Mouse (Mus musculus) CH12.LX (cell line): ENCODE data around the gene Camta1. TPM values are rescaled to one million over a fixed set of nuclear protein-coding genes. Genes with fewer than 3 reads are reported as not detected.

Experiments
- DNase-seq: peaks from one replicate; pipeline ENCODE4 v3.0.0-alpha.2; 2013; ENCODE audit errors: extremely low read depth
- H3K27ac ChIP-seq: 2 replicates; pipeline ENCODE4 v1.5.1; 2012; ENCODE audit warnings: low read depth, mild to moderate bottlenecking, control low read depth, moderate library complexity; ENCODE audit not compliant: insufficient read depth
- H3K27me3 ChIP-seq: replicated peaks from 2 replicates; pipeline ENCODE3; 2012; ENCODE audit warnings: inconsistent platforms
- H3K36me3 ChIP-seq, 2 experiments: replicated peaks in 1 of 2; 2 replicates each; pipeline versions ENCODE3 to v1.6.1; 2012; ENCODE audit warnings: inconsistent platforms in 1 of 2, low read length in 1 of 2, mild to moderate bottlenecking in 1 of 2, mixed read lengths in 1 of 2, moderate library complexity in 1 of 2; ENCODE audit not compliant: control insufficient read depth in 1 of 2, insufficient read depth in 1 of 2
- H3K4me1 ChIP-seq, 2 experiments: 2 replicates each; pipeline ENCODE4 v1.6.1; 2012; ENCODE audit warnings: inconsistent platforms in 1 of 2, moderate library complexity in 1 of 2; ENCODE audit not compliant: insufficient read depth in 2 of 2, control insufficient read depth in 1 of 2
- H3K4me2 ChIP-seq: 2 replicates; pipeline ENCODE4 v1.6.1; 2012; ENCODE audit warnings: low read depth, mild to moderate bottlenecking, control low read depth; ENCODE audit not compliant: poor library complexity, insufficient read depth, severe bottlenecking
- H3K4me3 ChIP-seq, 3 experiments: fragments of 150-350 bp in 1 of 3; sonication (generic) in 1 of 3; replicated peaks in 1 of 3; 2 replicates each; pipeline versions ENCODE3 to v1.5.1; 2011 to 2012; ENCODE audit warnings: low read depth in 2 of 3, low read length in 2 of 3, mild to moderate bottlenecking in 2 of 3, moderate library complexity in 2 of 3, control low read depth in 1 of 3, improper control_type of control experiment in 1 of 3, inconsistent platforms in 1 of 3, mixed read lengths in 1 of 3; ENCODE audit not compliant: poor library complexity in 1 of 3
- H3K79me2 ChIP-seq: replicated peaks from 2 replicates; pipeline ENCODE4 v1.6.1; 2012; ENCODE audit warnings: mild to moderate bottlenecking, moderate library complexity; ENCODE audit not compliant: control insufficient read depth, poor library complexity, insufficient read depth, severe bottlenecking; ENCODE audit errors: extremely low read depth
- H3K9ac ChIP-seq: 2 replicates; pipeline ENCODE4 v1.6.1; 2012; ENCODE audit warnings: low read depth, mild to moderate bottlenecking, control low read depth, moderate library complexity; ENCODE audit not compliant: insufficient read depth
- H3K9me3 ChIP-seq: replicated peaks from 2 replicates; pipeline ENCODE3; 2012; ENCODE audit warnings: low read length, inconsistent platforms, mixed read lengths
- BHLHE40 ChIP-seq: IDR thresholded peaks from 2 replicates; pipeline ENCODE4 v1.6.1; 2011; ENCODE audit warnings: mild to moderate bottlenecking, low read depth, low read length, improper control_type of control experiment
- CHD1 ChIP-seq: IDR thresholded peaks from 2 replicates; pipeline ENCODE4 v1.6.1; 2012; ENCODE audit warnings: low read depth, low read length, improper control_type of control experiment, inconsistent platforms
- CHD2 ChIP-seq: IDR thresholded peaks from 2 replicates; pipeline ENCODE4 v1.6.1; 2011; ENCODE audit warnings: low read length, improper control_type of control experiment
- CTCF ChIP-seq, 2 experiments: IDR thresholded peaks in 1 of 2; conservative IDR thresholded peaks in 1 of 2; 2 replicates each; pipeline ENCODE4 v1.5.1; 2011 to 2012; ENCODE audit warnings: low read depth in 2 of 2, low read length in 2 of 2, improper control_type of control experiment in 1 of 2, inconsistent platforms in 1 of 2, mild to moderate bottlenecking in 1 of 2, moderate library complexity in 1 of 2
- E2F4 ChIP-seq: IDR thresholded peaks from 2 replicates; pipeline ENCODE4 v1.6.1; 2011; ENCODE audit warnings: low read depth, low read length, improper control_type of control experiment; ENCODE audit not compliant: insufficient replicate concordance
- ELF1 ChIP-seq: IDR thresholded peaks from 2 replicates; pipeline ENCODE4 v1.6.1; 2014; ENCODE audit warnings: low read depth, mild to moderate bottlenecking, inconsistent platforms, low read length, improper control_type of control experiment
- EP300 ChIP-seq: IDR thresholded peaks from 2 replicates; pipeline ENCODE4 v1.6.1; 2011; ENCODE audit warnings: low read length, improper control_type of control experiment
- IRF4 ChIP-seq: IDR thresholded peaks from 2 replicates; pipeline ENCODE4 v1.6.1; 2014; ENCODE audit warnings: low read depth, mild to moderate bottlenecking, inconsistent platforms, low read length, improper control_type of control experiment
- JUN ChIP-seq: IDR thresholded peaks from 2 replicates; pipeline ENCODE4 v1.6.1; 2011; ENCODE audit warnings: low read depth, mild to moderate bottlenecking, low read length, improper control_type of control experiment, moderate library complexity; ENCODE audit not compliant: insufficient read depth
- JUND ChIP-seq: conservative IDR thresholded peaks from 2 replicates; pipeline ENCODE4 v1.6.1; 2011; ENCODE audit warnings: low read depth, low read length, improper control_type of control experiment
- KAT2A ChIP-seq: IDR thresholded peaks from 2 replicates; pipeline ENCODE4 v1.6.1; 2012; ENCODE audit warnings: low read length, improper control_type of control experiment, inconsistent platforms; ENCODE audit not compliant: insufficient replicate concordance
- MAFK ChIP-seq: IDR thresholded peaks from 2 replicates; pipeline ENCODE4 v1.6.1; 2011; ENCODE audit warnings: low read length, improper control_type of control experiment; ENCODE audit not compliant: insufficient replicate concordance
- MEF2A ChIP-seq: IDR thresholded peaks from 2 replicates; pipeline ENCODE4 v1.6.1; 2014; ENCODE audit warnings: low read depth, mild to moderate bottlenecking, inconsistent platforms, low read length, improper control_type of control experiment, borderline replicate concordance
- MXI1 ChIP-seq: IDR thresholded peaks from 2 replicates; pipeline ENCODE4 v1.6.1; 2011; ENCODE audit warnings: mild to moderate bottlenecking, low read depth, low read length, improper control_type of control experiment
- MYC ChIP-seq: IDR thresholded peaks from 2 replicates; pipeline ENCODE4 v1.6.1; 2011; ENCODE audit warnings: low read depth, mild to moderate bottlenecking, improper control_type of control experiment, low read length
- NELFE ChIP-seq: IDR thresholded peaks from 2 replicates; pipeline ENCODE4 v1.6.1; 2011; ENCODE audit warnings: low read depth, low read length, improper control_type of control experiment
- NRF1 ChIP-seq: IDR thresholded peaks from 2 replicates; pipeline ENCODE4 v1.6.1; 2014; ENCODE audit warnings: low read depth, mild to moderate bottlenecking, inconsistent platforms, low read length, improper control_type of control experiment, moderate library complexity
- POLR2A ChIP-seq: IDR thresholded peaks from 2 replicates; pipeline ENCODE4 v1.6.1; 2011; ENCODE audit warnings: low read depth, mild to moderate bottlenecking, improper control_type of control experiment, low read length
- SIN3A ChIP-seq: IDR thresholded peaks from 2 replicates; pipeline ENCODE4 v1.6.1; 2012; ENCODE audit warnings: low read length, improper control_type of control experiment, inconsistent platforms
- SMC3 ChIP-seq: IDR thresholded peaks from 2 replicates; pipeline ENCODE4 v1.6.1; 2011; ENCODE audit warnings: low read depth, low read length, improper control_type of control experiment
- TBP ChIP-seq: conservative IDR thresholded peaks from 2 replicates; pipeline ENCODE4 v1.6.1; 2011; ENCODE audit warnings: low read depth, low read length, improper control_type of control experiment
- UBTF ChIP-seq: IDR thresholded peaks from 2 replicates; pipeline ENCODE4 v1.6.1; 2012; ENCODE audit warnings: low read depth, mild to moderate bottlenecking, inconsistent platforms, low read length, improper control_type of control experiment, moderate library complexity
- USF2 ChIP-seq: conservative IDR thresholded peaks from 2 replicates; pipeline ENCODE4 v1.6.1; 2011; ENCODE audit warnings: low read depth, low read length, improper control_type of control experiment
- ZKSCAN1 ChIP-seq: IDR thresholded peaks from 2 replicates; pipeline ENCODE4 v1.6.1; 2012; ENCODE audit warnings: low read depth, inconsistent platforms, low read length, improper control_type of control experiment, borderline replicate concordance
- dilution Hi-C: fragments of 300-500 bp; cut with MboI; formaldehyde crosslinking; loops from 2 replicates; pipeline ENCODE4 v1.14.3; 2020; ENCODE audit warnings: low sequenced_read_pairs; ENCODE audit not compliant: extremely low pct_unique_long_range_greater_than_20kb, extremely low pct_ligation_motif_present
- in situ Hi-C: fragments of 300-500 bp; cut with MboI; formaldehyde crosslinking; loops from 3 replicates; pipeline ENCODE4 v1.14.3; 2019; ENCODE audit warnings: low sequenced_read_pairs, low pct_ligation_motif_present, low pct_unique_long_range_greater_than_20kb, mixed read lengths
- polyA plus RNA-seq: library from polyadenylated mRNA; unstranded; fragments of >175 nt; gene quantifications from 2 replicates; pipeline ENCODE4 v1.2.1, GENCODE M21; 2012; ENCODE audit warnings: low read depth; ENCODE audit not compliant: insufficient read length
- total RNA-seq, 2 experiments: library from RNA; depleted of rRNA; stranded (reverse); fragments of 300-350 nt in 1 of 2; fragments of >200 nt in 1 of 2; gene quantifications; 2 replicates each; pipeline ENCODE4 v1.2.3; 2012 to 2014

Gene Camta1
- total and polyA plus RNA-seq, 3 experiments, result 9.9 to 32.5 (median 15.3) TPM

- in situ Hi-C loops (no loop called here), dilution Hi-C loops (no loop called here)
- Histone ChIP-seq H3K79me2 (no peaks in the 10 kb centered on the region), H3K9me3 (peaks cover 90% of the 10 kb centered on the region), H3K9ac (no peak overlapping the region), H3K27ac (no peak overlapping the region), H3K4me3 (no peak overlapping the region), H3K4me2 (no peak overlapping the region), H3K36me3 (peaks cover 0 to 2% of the 10 kb centered on the region in 2 experiments), H3K27me3 (no peaks in the 10 kb centered on the region), H3K4me1 (no peaks in the 10 kb centered on the region)
- TF ChIP-seq SMC3, result no peak
- no peak for TF ChIP-seq USF2
- TF ChIP-seq IRF4, result no peak
- no peak for TF ChIP-seq NELFE
- TF ChIP-seq POLR2A, result no peak
- no peak for TF ChIP-seq MXI1
- no peak for TF ChIP-seq KAT2A
- TF ChIP-seq MYC, result no peak
- TF ChIP-seq MEF2A, result no peak
- no peak for TF ChIP-seq CHD1
- TF ChIP-seq TBP, result no peak
- TF ChIP-seq ZKSCAN1, result no peak
- no peak for TF ChIP-seq E2F4
- TF ChIP-seq CHD2, result no peak
- TF ChIP-seq BHLHE40, result no peak
- TF ChIP-seq JUN, result no peak
- no peak for DNase-seq
Observed at GRCm38 (mm10) chr4:151610266-151610665, 251.4 kb downstream of the Camta1 start.

- peaks cover 93% of the 10 kb centered on the region for H3K9me3 ChIP-seq
- no peak for DNase-seq
Observed at GRCm38 (mm10) chr4:151604907-151605306, 256.8 kb downstream of the Camta1 start.

More at GRCm38 (mm10) chr4:151604907-151605306, 256.8 kb downstream of the Camta1 start:
- no peak overlapping the region for H3K27ac ChIP-seq
- H3K4me3 ChIP-seq, result no peak overlapping the region
- H3K27me3 ChIP-seq, result no peaks in the 10 kb centered on the region
- no peak overlapping the region for H3K9ac ChIP-seq
- H3K4me2 ChIP-seq, result no peak overlapping the region
- in situ Hi-C loops, result no loop called here
- no peaks in the 10 kb centered on the region for H3K4me1 ChIP-seq
- H3K36me3 ChIP-seq, result peaks cover 0 to 2% of the 10 kb centered on the region in 2 experiments
- H3K79me2 ChIP-seq, result no peaks in the 10 kb centered on the region
- TF ChIP-seq MXI1, result no peak
- TF ChIP-seq POLR2A, result no peak
- no peak for TF ChIP-seq MAFK
- TF ChIP-seq JUND, result no peak
- no peak for TF ChIP-seq UBTF
- no peak for TF ChIP-seq BHLHE40
- no peak for TF ChIP-seq JUN
- TF ChIP-seq EP300, result no peak
- no peak for TF ChIP-seq SIN3A
- no peak for TF ChIP-seq CTCF (conservative IDR thresholded peaks at IDR 0.05 in 1 of 2, IDR thresholded peaks at IDR 0.05 in 1 of 2; ENCODE audit: low read depth in 2 of 2, low read length in 2 of 2)
- no peak for TF ChIP-seq NRF1
- no peak for TF ChIP-seq ZKSCAN1
- no peak for TF ChIP-seq ELF1
- dilution Hi-C loops, result no loop called here
